Mouse (Mus musculus): ENCODE data around the gene Gm43552. TPM values are rescaled to one million over a fixed set of nuclear protein-coding genes. Genes with fewer than 3 reads are reported as not detected.
A peak's percentile ranks its signal among the peaks of the same experiment; 100 is the strongest.

Gene Gm43552
- polyA plus RNA-seq, 1 experiment from 2014 or later: not detected

- ATAC-seq: no peak
- H3K4me3 ChIP-seq (replicated peaks; ENCODE audit: low read length): no peak overlapping the region
- no peak overlapping the region for H3K27ac ChIP-seq (ENCODE audit: low read length)
- H3K4me2 ChIP-seq (ENCODE audit: low read length): peak overlapping the region; percentile 11
- H3K9me3 ChIP-seq (ENCODE audit: control insufficient read depth, low read length): no peaks in the 10 kb centered on the region
- 8% methylated on average over 8 of the region's 8 CpGs for WGBS
- H3K27me3 ChIP-seq (replicated peaks; ENCODE audit: control insufficient read depth, insufficient read depth, low read length): no peaks in the 10 kb centered on the region
- no peak overlapping the region for H3K9ac ChIP-seq (replicated peaks; ENCODE audit: low read depth, low read length)
- no peaks in the 10 kb centered on the region for H3K36me3 ChIP-seq (ENCODE audit: control insufficient read depth, insufficient read depth)
- H3K4me1 ChIP-seq (replicated peaks; ENCODE audit: control insufficient read depth, insufficient read depth, low read length): no peaks in the 10 kb centered on the region
Measured at GRCm38 (mm10) chr5:65505786-65506185, 13.2 kb upstream of the Gm43552 start.

GRCm38 (mm10) chr5:65501407-65501806 is 8.8 kb upstream of the Gm43552 start:
- H3K4me1 ChIP-seq (replicated peaks; ENCODE audit: control insufficient read depth, insufficient read depth, low read length): no peaks in the 10 kb centered on the region
- ATAC-seq: no peak
- no peak overlapping the region for H3K4me3 ChIP-seq (replicated peaks; ENCODE audit: low read length)
- H3K9me3 ChIP-seq (ENCODE audit: control insufficient read depth, low read length): no peaks in the 10 kb centered on the region
- H3K9ac ChIP-seq (replicated peaks; ENCODE audit: low read depth, low read length): no peak overlapping the region
- no peaks in the 10 kb centered on the region for H3K36me3 ChIP-seq (ENCODE audit: control insufficient read depth, insufficient read depth)
- H3K27me3 ChIP-seq (replicated peaks; ENCODE audit: control insufficient read depth, insufficient read depth, low read length): no peaks in the 10 kb centered on the region
- H3K27ac ChIP-seq (ENCODE audit: low read length): no peak overlapping the region
- no peak overlapping the region for H3K4me2 ChIP-seq (ENCODE audit: low read length)
- 94% methylated on average over 9 of the region's 9 CpGs for WGBS

- Histone ChIP-seq H3K4me1 (replicated peaks; ENCODE audit: control insufficient read depth, insufficient read depth, low read length) (no peaks in the 10 kb centered on the region), H3K27ac (ENCODE audit: low read length) (no peak overlapping the region), H3K4me3 (replicated peaks; ENCODE audit: low read length) (no peak overlapping the region), H3K4me2 (ENCODE audit: low read length) (no peak overlapping the region), H3K9ac (replicated peaks; ENCODE audit: low read depth, low read length) (no peak overlapping the region), H3K27me3 (replicated peaks; ENCODE audit: control insufficient read depth, insufficient read depth, low read length) (no peaks in the 10 kb centered on the region), H3K9me3 (ENCODE audit: control insufficient read depth, low read length) (no peaks in the 10 kb centered on the region), H3K36me3 (ENCODE audit: control insufficient read depth, insufficient read depth) (no peaks in the 10 kb centered on the region)
- ATAC-seq: no peak
- WGBS: 84% methylated on average over 7 of the region's 7 CpGs
Measured at GRCm38 (mm10) chr5:65500231-65500630, 7.6 kb upstream of the Gm43552 start.

- Histone ChIP-seq H3K9me3 (ENCODE audit: control insufficient read depth, low read length) (no peaks in the 10 kb centered on the region), H3K4me3 (replicated peaks; ENCODE audit: low read length) (peak overlapping the region; percentile 82), H3K4me1 (replicated peaks; ENCODE audit: control insufficient read depth, insufficient read depth, low read length) (peaks cover 20% of the 10 kb centered on the region), H3K4me2 (ENCODE audit: low read length) (peak overlapping the region; percentile 78), H3K27ac (ENCODE audit: low read length) (peak overlapping the region; percentile 90), H3K27me3 (replicated peaks; ENCODE audit: control insufficient read depth, insufficient read depth, low read length) (no peaks in the 10 kb centered on the region), H3K36me3 (ENCODE audit: control insufficient read depth, insufficient read depth) (no peaks in the 10 kb centered on the region), H3K9ac (replicated peaks; ENCODE audit: low read depth, low read length) (peak overlapping the region; percentile 93)
- under 1% methylated on average over 40 of the region's 57 CpGs for WGBS
- ATAC-seq: peak; percentile 82
Measured at GRCm38 (mm10) chr5:65491767-65492715, 592 bp downstream of the Gm43552 start.

GRCm38 (mm10) chr5:65489830-65490229 is 2.8 kb downstream of the Gm43552 start:
- no peak overlapping the region for H3K4me3 ChIP-seq (replicated peaks; ENCODE audit: low read length)
- H3K36me3 ChIP-seq (ENCODE audit: control insufficient read depth, insufficient read depth): no peaks in the 10 kb centered on the region
- H3K9me3 ChIP-seq (ENCODE audit: control insufficient read depth, low read length): no peaks in the 10 kb centered on the region
- no peak overlapping the region for H3K27ac ChIP-seq (ENCODE audit: low read length)
- H3K4me1 ChIP-seq (replicated peaks; ENCODE audit: control insufficient read depth, insufficient read depth, low read length): peaks cover 20% of the 10 kb centered on the region
- H3K9ac ChIP-seq (replicated peaks; ENCODE audit: low read depth, low read length): no peak overlapping the region
- 67% methylated on average over 4 of the region's 4 CpGs for WGBS
- ATAC-seq: no peak
- H3K27me3 ChIP-seq (replicated peaks; ENCODE audit: control insufficient read depth, insufficient read depth, low read length): no peaks in the 10 kb centered on the region
- H3K4me2 ChIP-seq (ENCODE audit: low read length): no peak overlapping the region

- Histone ChIP-seq H3K4me1 (replicated peaks; ENCODE audit: control insufficient read depth, insufficient read depth, low read length) (peaks cover 20% of the 10 kb centered on the region), H3K4me3 (replicated peaks; ENCODE audit: low read length) (no peak overlapping the region), H3K9me3 (ENCODE audit: control insufficient read depth, low read length) (no peaks in the 10 kb centered on the region), H3K9ac (replicated peaks; ENCODE audit: low read depth, low read length) (no peak overlapping the region), H3K36me3 (ENCODE audit: control insufficient read depth, insufficient read depth) (no peaks in the 10 kb centered on the region), H3K27me3 (replicated peaks; ENCODE audit: control insufficient read depth, insufficient read depth, low read length) (no peaks in the 10 kb centered on the region), H3K27ac (ENCODE audit: low read length) (no peak overlapping the region), H3K4me2 (ENCODE audit: low read length) (no peak overlapping the region)
- 93% methylated on average over 7 of the region's 7 CpGs for WGBS
- ATAC-seq: no peak
Measured at GRCm38 (mm10) chr5:65488725-65489124, 3.9 kb downstream of the Gm43552 start.

GRCm38 (mm10) chr5:65487381-65487780 is 5.3 kb downstream of the Gm43552 start:
- no peak for ATAC-seq
- H3K27ac ChIP-seq (ENCODE audit: low read length): no peak overlapping the region
- no peak overlapping the region for H3K4me2 ChIP-seq (ENCODE audit: low read length)
- 84% methylated on average over 10 of the region's 10 CpGs for WGBS
- no peaks in the 10 kb centered on the region for H3K27me3 ChIP-seq (replicated peaks; ENCODE audit: control insufficient read depth, insufficient read depth, low read length)
- H3K4me1 ChIP-seq (replicated peaks; ENCODE audit: control insufficient read depth, insufficient read depth, low read length): peaks cover 15% of the 10 kb centered on the region
- no peaks in the 10 kb centered on the region for H3K36me3 ChIP-seq (ENCODE audit: control insufficient read depth, insufficient read depth)
- H3K9me3 ChIP-seq (ENCODE audit: control insufficient read depth, low read length): no peaks in the 10 kb centered on the region
- H3K4me3 ChIP-seq (replicated peaks; ENCODE audit: low read length): no peak overlapping the region
- H3K9ac ChIP-seq (replicated peaks; ENCODE audit: low read depth, low read length): no peak overlapping the region

- H3K27me3 ChIP-seq (replicated peaks; ENCODE audit: control insufficient read depth, insufficient read depth, low read length): no peaks in the 10 kb centered on the region
- no peak for ATAC-seq
- no peaks in the 10 kb centered on the region for H3K36me3 ChIP-seq (ENCODE audit: control insufficient read depth, insufficient read depth)
- no peak overlapping the region for H3K27ac ChIP-seq (ENCODE audit: low read length)
- no peak overlapping the region for H3K4me2 ChIP-seq (ENCODE audit: low read length)
- no peaks in the 10 kb centered on the region for H3K9me3 ChIP-seq (ENCODE audit: control insufficient read depth, low read length)
- 89% methylated on average over 2 of the region's 2 CpGs for WGBS
- no peak overlapping the region for H3K9ac ChIP-seq (replicated peaks; ENCODE audit: low read depth, low read length)
- peaks cover 12% of the 10 kb centered on the region for H3K4me1 ChIP-seq (replicated peaks; ENCODE audit: control insufficient read depth, insufficient read depth, low read length)
- H3K4me3 ChIP-seq (replicated peaks; ENCODE audit: low read length): no peak overlapping the region
Measured at GRCm38 (mm10) chr5:65486514-65486913, 6.1 kb downstream of the Gm43552 start.

- Histone ChIP-seq H3K36me3 (ENCODE audit: control insufficient read depth, insufficient read depth) (no peaks in the 10 kb centered on the region), H3K27me3 (replicated peaks; ENCODE audit: control insufficient read depth, insufficient read depth, low read length) (no peaks in the 10 kb centered on the region), H3K9ac (replicated peaks; ENCODE audit: low read depth, low read length) (no peak overlapping the region), H3K27ac (ENCODE audit: low read length) (no peak overlapping the region), H3K4me1 (replicated peaks; ENCODE audit: control insufficient read depth, insufficient read depth, low read length) (no peaks in the 10 kb centered on the region), H3K4me2 (ENCODE audit: low read length) (no peak overlapping the region), H3K9me3 (ENCODE audit: control insufficient read depth, low read length) (no peaks in the 10 kb centered on the region), H3K4me3 (replicated peaks; ENCODE audit: low read length) (no peak overlapping the region)
- ATAC-seq: no peak
- 87% methylated on average over 4 of the region's 4 CpGs for WGBS
Measured at GRCm38 (mm10) chr5:65482996-65483395, 9.6 kb downstream of the Gm43552 start.
